Mouse (Mus musculus): ENCODE measurements around the gene Slc9a3r2.
A peak's percentile ranks its signal among the peaks of the same experiment; 100 is the strongest.

Gene Slc9a3r2

GRCm38 (mm10) chr17:24636781-24637481, 13.2 kb downstream of the Slc9a3r2 start:
- DNase-seq (ENCODE audit: low read depth, low spot score), result no peak

GRCm38 (mm10) chr17:24635694-24636093, 14.4 kb downstream of the Slc9a3r2 start:
- no peak for DNase-seq (ENCODE audit: low read depth, low spot score)

GRCm38 (mm10) chr17:24635024-24635423, 15.1 kb downstream of the Slc9a3r2 start:
- DNase-seq (ENCODE audit: low read depth, low spot score), result no peak

GRCm38 (mm10) chr17:24633831-24634230, 16.3 kb downstream of the Slc9a3r2 start:
- no peak for DNase-seq (ENCODE audit: low read depth, low spot score)

GRCm38 (mm10) chr17:24632813-24633449, 17.2 kb downstream of the Slc9a3r2 start:
- no peak for DNase-seq (ENCODE audit: low read depth, low spot score)

- peak; percentile 54 for DNase-seq (ENCODE audit: low read depth, low spot score)
Measured at GRCm38 (mm10) chr17:24632167-24632812, 17.8 kb downstream of the Slc9a3r2 start, which contains the start of the genes Tsc2 and Nthl1. Tsc2 (minus strand) TSS chr17:24632630. Nthl1 (plus strand) TSS chr17:24632680.

GRCm38 (mm10) chr17:24630072-24630471, 20.1 kb downstream of the Slc9a3r2 start:
- no peak for DNase-seq (ENCODE audit: low read depth, low spot score)

GRCm38 (mm10) chr17:24628646-24629045, 21.5 kb downstream of the Slc9a3r2 start:
- no peak for DNase-seq (ENCODE audit: low read depth, low spot score)

- no peak for DNase-seq (ENCODE audit: low read depth, low spot score)
Measured at GRCm38 (mm10) chr17:24625472-24625871, 24.7 kb downstream of the Slc9a3r2 start.

GRCm38 (mm10) chr17:24617561-24618194, 32.4 kb downstream of the Slc9a3r2 start:
- DNase-seq (ENCODE audit: low read depth, low spot score), result no peak

GRCm38 (mm10) chr17:24610711-24611110, 39.4 kb downstream of the Slc9a3r2 start:
- DNase-seq (ENCODE audit: low read depth, low spot score), result no peak

GRCm38 (mm10) chr17:24608874-24609273, 41.3 kb downstream of the Slc9a3r2 start:
- DNase-seq (ENCODE audit: low read depth, low spot score), result no peak

- DNase-seq (ENCODE audit: low read depth, low spot score), result no peak
Measured at GRCm38 (mm10) chr17:24608370-24608769, 41.8 kb downstream of the Slc9a3r2 start.

- no peak for DNase-seq (ENCODE audit: low read depth, low spot score)
Measured at GRCm38 (mm10) chr17:24604557-24604956, 45.6 kb downstream of the Slc9a3r2 start.

GRCm38 (mm10) chr17:24603961-24604360, 46.2 kb downstream of the Slc9a3r2 start:
- DNase-seq (ENCODE audit: low read depth, low spot score), result no peak

GRCm38 (mm10) chr17:24600502-24600901, 49.6 kb downstream of the Slc9a3r2 start:
- no peak for DNase-seq (ENCODE audit: low read depth, low spot score)

GRCm38 (mm10) chr17:24597989-24598388, 52.1 kb downstream of the Slc9a3r2 start:
- no peak for DNase-seq (ENCODE audit: low read depth, low spot score)

GRCm38 (mm10) chr17:24596471-24597183, 53.5 kb downstream of the Slc9a3r2 start:
- no peak for DNase-seq (ENCODE audit: low read depth, low spot score)

- no peak for DNase-seq (ENCODE audit: low read depth, low spot score)
Measured at GRCm38 (mm10) chr17:24596073-24596466, 54.1 kb downstream of the Slc9a3r2 start.

- DNase-seq (ENCODE audit: low read depth, low spot score), result no peak
Measured at GRCm38 (mm10) chr17:24595126-24596072, 54.7 kb downstream of the Slc9a3r2 start.
